Mouse (Mus musculus): Measurements from ENCODE around the gene Slc43a2.

DNA sequence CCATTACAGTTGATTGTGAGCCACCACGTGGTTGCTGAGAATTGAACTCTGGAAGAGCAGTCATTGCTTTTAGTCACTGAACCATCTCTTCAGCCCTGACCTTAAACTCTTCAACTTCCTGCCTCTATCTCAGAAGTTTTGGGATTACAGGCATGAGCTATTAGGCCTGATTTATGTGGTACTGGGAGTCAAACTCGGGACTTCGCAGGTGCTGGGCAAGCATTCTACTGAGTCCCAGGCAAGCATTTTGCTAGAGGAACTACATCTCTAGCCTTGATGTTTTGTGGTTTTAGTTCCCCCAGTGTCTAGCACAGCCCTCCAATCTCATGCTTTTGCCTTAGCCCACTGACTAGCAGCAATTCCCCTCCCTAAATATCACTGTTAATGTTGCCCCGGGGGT, 53.6 kb downstream of the Slc43a2 start:
- TF ChIP-seq CTCF (IDR thresholded peaks at IDR 0.05; ENCODE audit: insufficient read depth, low read depth, low read length): no peak
- no peak for TF ChIP-seq POLR2A (IDR thresholded peaks at IDR 0.05; ENCODE audit: insufficient read depth, low read depth, low read length)

Data from olfactory bulb, adult 2 months (tissue).